Mouse (Mus musculus): ENCODE results near the gene 1700011L22Rik. TPM values are rescaled to one million over a fixed set of nuclear protein-coding genes. Genes with fewer than 3 reads are reported as not detected.

The 1700011L22Rik gene
- polyA plus RNA-seq, 1 experiment from 2014 or later = not detected

GRCm38 (mm10) chr8:79201446-79202147 is 46.8 kb downstream of the 1700011L22Rik start:
- Histone ChIP-seq H3K9me3 (replicated peaks) (no peaks in the 10 kb centered on the region), H3K27me3 (replicated peaks) (no peaks in the 10 kb centered on the region), H3K4me3 (no peak overlapping the region), H3K9ac (no peak overlapping the region), H3K36me3 (no peaks in the 10 kb centered on the region), H3K4me1 (no peaks in the 10 kb centered on the region), H3K4me2 (no peak overlapping the region), H3K27ac (no peak overlapping the region)
- no peak for ATAC-seq
- WGBS (ENCODE audit: insufficient replicate concordance) = 73% methylated on average over 11 of the region's 11 CpGs

GRCm38 (mm10) chr8:79198675-79199074 is 49.7 kb downstream of the 1700011L22Rik start:
- ATAC-seq = no peak
- Histone ChIP-seq H3K9ac (no peak overlapping the region), H3K9me3 (replicated peaks) (no peaks in the 10 kb centered on the region), H3K4me2 (no peak overlapping the region), H3K27ac (no peak overlapping the region), H3K36me3 (no peaks in the 10 kb centered on the region), H3K27me3 (replicated peaks) (no peaks in the 10 kb centered on the region), H3K4me1 (no peaks in the 10 kb centered on the region), H3K4me3 (no peak overlapping the region)
- WGBS (ENCODE audit: insufficient replicate concordance) = 67% methylated on average over 3 of the region's 3 CpGs

GRCm38 (mm10) chr8:79196481-79196880 is 51.9 kb downstream of the 1700011L22Rik start:
- Histone ChIP-seq H3K27me3 (replicated peaks) (no peaks in the 10 kb centered on the region), H3K9me3 (replicated peaks) (no peaks in the 10 kb centered on the region), H3K4me3 (no peak overlapping the region), H3K27ac (no peak overlapping the region), H3K9ac (no peak overlapping the region), H3K4me2 (no peak overlapping the region), H3K36me3 (no peaks in the 10 kb centered on the region), H3K4me1 (no peaks in the 10 kb centered on the region)
- no peak for ATAC-seq
- WGBS (ENCODE audit: insufficient replicate concordance) = 51% methylated on average over 4 of the region's 4 CpGs

- Histone ChIP-seq H3K4me1 (no peaks in the 10 kb centered on the region), H3K27me3 (replicated peaks) (no peaks in the 10 kb centered on the region), H3K4me2 (no peak overlapping the region), H3K4me3 (no peak overlapping the region), H3K9ac (no peak overlapping the region), H3K9me3 (replicated peaks) (no peaks in the 10 kb centered on the region), H3K27ac (no peak overlapping the region), H3K36me3 (peaks cover 27% of the 10 kb centered on the region)
- WGBS (ENCODE audit: insufficient replicate concordance) = 82% methylated on average over 10 of the region's 10 CpGs
- ATAC-seq = no peak
These were observed 58.3 kb downstream of the 1700011L22Rik start for GRCm38 (mm10) chr8:79190071-79190470.

GRCm38 (mm10) chr8:79185488-79185887 is 62.9 kb downstream of the 1700011L22Rik start:
- no peak overlapping the region for H3K4me2 ChIP-seq
- H3K27me3 ChIP-seq (replicated peaks) = no peaks in the 10 kb centered on the region
- H3K27ac ChIP-seq = no peak overlapping the region
- 68% methylated on average over 7 of the region's 7 CpGs for WGBS (ENCODE audit: insufficient replicate concordance)
- no peak for ATAC-seq
- no peak overlapping the region for H3K9ac ChIP-seq
- H3K4me1 ChIP-seq = no peaks in the 10 kb centered on the region
- H3K4me3 ChIP-seq = no peak overlapping the region
- H3K36me3 ChIP-seq = peaks cover 35% of the 10 kb centered on the region
- H3K9me3 ChIP-seq (replicated peaks) = no peaks in the 10 kb centered on the region

- no peak overlapping the region for H3K4me3 ChIP-seq
- ATAC-seq = no peak
- no peak overlapping the region for H3K9ac ChIP-seq
- no peaks in the 10 kb centered on the region for H3K9me3 ChIP-seq (replicated peaks)
- no peaks in the 10 kb centered on the region for H3K4me1 ChIP-seq
- 77% methylated on average over 6 of the region's 6 CpGs for WGBS (ENCODE audit: insufficient replicate concordance)
- H3K27me3 ChIP-seq (replicated peaks) = no peaks in the 10 kb centered on the region
- peaks cover 20% of the 10 kb centered on the region for H3K36me3 ChIP-seq
- H3K4me2 ChIP-seq = no peak overlapping the region
- no peak overlapping the region for H3K27ac ChIP-seq
These were observed 68.7 kb downstream of the 1700011L22Rik start for GRCm38 (mm10) chr8:79179678-79180077.

GRCm38 (mm10) chr8:79175991-79176390 is 72.4 kb downstream of the 1700011L22Rik start:
- no peaks in the 10 kb centered on the region for H3K27me3 ChIP-seq (replicated peaks)
- H3K9me3 ChIP-seq (replicated peaks) = no peaks in the 10 kb centered on the region
- H3K4me1 ChIP-seq = no peaks in the 10 kb centered on the region
- H3K27ac ChIP-seq = no peak overlapping the region
- no peak for ATAC-seq
- peaks cover 13% of the 10 kb centered on the region for H3K36me3 ChIP-seq
- H3K9ac ChIP-seq = no peak overlapping the region
- H3K4me2 ChIP-seq = no peak overlapping the region
- no peak overlapping the region for H3K4me3 ChIP-seq
- whole genome bisulfite sequencing (ENCODE audit: insufficient replicate concordance) = 54% methylated on average over 4 of the region's 4 CpGs

- H3K4me2 ChIP-seq = no peak overlapping the region
- H3K36me3 ChIP-seq = peaks cover 4% of the 10 kb centered on the region
- no peak overlapping the region for H3K27ac ChIP-seq
- no peak overlapping the region for H3K4me3 ChIP-seq
- 55% methylated on average over 4 of the region's 4 CpGs for WGBS (ENCODE audit: insufficient replicate concordance)
- no peaks in the 10 kb centered on the region for H3K4me1 ChIP-seq
- no peak for ATAC-seq
- no peak overlapping the region for H3K9ac ChIP-seq
- H3K9me3 ChIP-seq (replicated peaks) = no peaks in the 10 kb centered on the region
- no peaks in the 10 kb centered on the region for H3K27me3 ChIP-seq (replicated peaks)
These were observed 74.8 kb downstream of the 1700011L22Rik start for GRCm38 (mm10) chr8:79173606-79174005.

- 57% methylated on average over 3 of the region's 3 CpGs for WGBS (ENCODE audit: insufficient replicate concordance)
- ATAC-seq = no peak
- Histone ChIP-seq H3K4me2 (no peak overlapping the region), H3K9me3 (replicated peaks) (no peaks in the 10 kb centered on the region), H3K4me1 (peaks cover 4% of the 10 kb centered on the region), H3K36me3 (no peaks in the 10 kb centered on the region), H3K27ac (no peak overlapping the region), H3K9ac (no peak overlapping the region), H3K27me3 (replicated peaks) (no peaks in the 10 kb centered on the region), H3K4me3 (no peak overlapping the region)
These were observed 83.1 kb downstream of the 1700011L22Rik start for GRCm38 (mm10) chr8:79165276-79165675.

- no peak overlapping the region for H3K4me3 ChIP-seq
- no peak overlapping the region for H3K9ac ChIP-seq
- peaks cover 7% of the 10 kb centered on the region for H3K4me1 ChIP-seq
- H3K4me2 ChIP-seq = no peak overlapping the region
- no peak overlapping the region for H3K27ac ChIP-seq
- no peaks in the 10 kb centered on the region for H3K9me3 ChIP-seq (replicated peaks)
- no peaks in the 10 kb centered on the region for H3K27me3 ChIP-seq (replicated peaks)
- H3K36me3 ChIP-seq = no peaks in the 10 kb centered on the region
- WGBS (ENCODE audit: insufficient replicate concordance) = 47% methylated on average over 1 of the region's 1 CpGs
- ATAC-seq = no peak
These were observed 84.0 kb downstream of the 1700011L22Rik start for GRCm38 (mm10) chr8:79164336-79164735.

- Histone ChIP-seq H3K4me3 (no peak overlapping the region), H3K27ac (no peak overlapping the region), H3K36me3 (no peaks in the 10 kb centered on the region), H3K9me3 (replicated peaks) (no peaks in the 10 kb centered on the region), H3K9ac (no peak overlapping the region), H3K4me2 (no peak overlapping the region), H3K27me3 (replicated peaks) (no peaks in the 10 kb centered on the region), H3K4me1 (peaks cover 7% of the 10 kb centered on the region)
- WGBS (ENCODE audit: insufficient replicate concordance) = 51% methylated on average over 10 of the region's 10 CpGs
- peak; percentile 70 for ATAC-seq
These were observed 85.6 kb downstream of the 1700011L22Rik start for GRCm38 (mm10) chr8:79162533-79163308.

- Histone ChIP-seq H3K4me1 (peaks cover 7% of the 10 kb centered on the region), H3K9ac (no peak overlapping the region), H3K36me3 (no peaks in the 10 kb centered on the region), H3K9me3 (replicated peaks) (no peaks in the 10 kb centered on the region), H3K27ac (no peak overlapping the region), H3K27me3 (replicated peaks) (no peaks in the 10 kb centered on the region), H3K4me3 (no peak overlapping the region), H3K4me2 (no peak overlapping the region)
- 44% methylated on average over 4 of the region's 4 CpGs for WGBS (ENCODE audit: insufficient replicate concordance)
- ATAC-seq = no peak
These were observed 87.1 kb downstream of the 1700011L22Rik start for GRCm38 (mm10) chr8:79161172-79161778.

Data from liver, embryonic 12.5 days (tissue).